Mouse (Mus musculus): ENCODE measurements around the gene Jagn1. TPM values are rescaled to one million over a fixed set of nuclear protein-coding genes. Genes with fewer than 3 reads are reported as not detected.

The Jagn1 gene
- polyA plus RNA-seq, 1 experiment from 2014 or later, result 57.4 TPM

DNA sequence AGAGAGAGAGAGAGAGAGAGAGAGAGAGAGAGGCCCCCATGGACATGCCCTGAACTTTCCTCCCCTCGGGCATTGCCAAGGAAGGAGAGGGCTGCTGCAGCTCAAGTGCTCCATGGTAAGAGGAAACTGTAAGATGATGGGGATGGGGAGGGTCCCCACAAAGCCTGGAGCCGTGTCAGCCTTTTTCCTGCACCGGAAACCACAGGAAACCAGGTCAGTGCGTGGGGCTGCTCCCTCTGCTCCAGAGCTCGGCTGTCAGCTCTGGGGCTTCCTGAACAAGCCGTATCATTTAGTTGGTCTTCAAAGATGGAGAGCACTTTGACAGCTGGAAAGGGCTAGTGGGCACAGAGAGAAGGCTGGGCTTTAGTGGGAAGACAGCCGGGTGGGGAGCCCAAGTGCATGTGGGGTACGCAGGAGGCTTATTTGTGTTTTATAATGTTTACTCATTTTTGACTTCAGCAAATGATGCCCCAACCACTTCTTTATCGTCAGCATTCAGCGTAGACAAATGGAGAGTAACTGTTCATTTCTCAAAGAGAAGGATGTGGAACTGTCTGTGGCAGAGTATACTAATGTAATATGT lies 15.7 kb downstream of the Jagn1 start, which contains the start of gene Il17re:
Gene Il17re (plus strand): TSS at position 533 of the 583 bp plus-strand sequence.
- H3K4me3 ChIP-seq, result no peak within 1 kb of the TSS
- no peak within 1 kb of the TSS for H3K9ac ChIP-seq
- no peaks in the 10 kb centered on the region for H3K36me3 ChIP-seq
- H3K27me3 ChIP-seq, result no peaks in the 10 kb centered on the region; the same call in 1 of the 2 replicates
- H3K27ac ChIP-seq, result no peak within 1 kb of the TSS
- ATAC-seq (replicated peaks; ENCODE audit: insufficient number of reproducible peaks, insufficient read depth, low FRiP score, low read depth), result no peak
- no peaks in the 10 kb centered on the region for H3K9me3 ChIP-seq (replicated peaks)
- no peak within 1 kb of the TSS for H3K4me2 ChIP-seq
- 54% methylated on average over 10 of the region's 10 CpGs for WGBS
- no peaks in the 10 kb centered on the region for H3K4me1 ChIP-seq (replicated peaks)

DNA sequence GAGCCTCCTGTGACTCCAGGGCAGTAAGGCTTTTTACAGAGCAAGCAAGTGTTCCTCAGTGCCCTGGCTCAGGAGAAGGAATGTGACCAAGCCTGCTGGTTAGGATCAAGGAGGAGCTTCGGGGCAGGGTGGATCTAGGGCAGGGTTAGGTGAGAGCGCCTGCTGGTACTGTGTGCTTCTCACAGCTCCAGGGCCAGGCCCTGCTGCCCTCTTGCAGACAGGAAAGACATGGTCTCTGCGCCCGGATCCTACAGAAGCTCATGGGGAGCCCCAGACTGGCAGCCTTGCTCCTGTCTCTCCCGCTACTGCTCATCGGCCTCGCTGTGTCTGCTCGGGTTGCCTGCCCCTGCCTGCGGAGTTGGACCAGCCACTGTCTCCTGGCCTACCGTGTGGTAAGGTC lies 16.3 kb downstream of the Jagn1 start:
- no peaks in the 10 kb centered on the region for H3K4me1 ChIP-seq (replicated peaks)
- H3K36me3 ChIP-seq, result no peaks in the 10 kb centered on the region
- H3K27me3 ChIP-seq, result no peaks in the 10 kb centered on the region; the same call in 1 of the 2 replicates
- 48% methylated on average over 10 of the region's 10 CpGs for WGBS
- no peak overlapping the region for H3K9ac ChIP-seq
- no peak overlapping the region for H3K4me3 ChIP-seq
- ATAC-seq (replicated peaks; ENCODE audit: insufficient number of reproducible peaks, insufficient read depth, low FRiP score, low read depth), result no peak
- H3K27ac ChIP-seq, result no peak overlapping the region
- H3K4me2 ChIP-seq, result no peak overlapping the region
- H3K9me3 ChIP-seq (replicated peaks), result no peaks in the 10 kb centered on the region

- H3K36me3 ChIP-seq, result no peaks in the 10 kb centered on the region
- H3K4me2 ChIP-seq, result no peak overlapping the region
Measured at GRCm38 (mm10) chr6:113464040-113464439, 21.7 kb downstream of the Jagn1 start.

DNA sequence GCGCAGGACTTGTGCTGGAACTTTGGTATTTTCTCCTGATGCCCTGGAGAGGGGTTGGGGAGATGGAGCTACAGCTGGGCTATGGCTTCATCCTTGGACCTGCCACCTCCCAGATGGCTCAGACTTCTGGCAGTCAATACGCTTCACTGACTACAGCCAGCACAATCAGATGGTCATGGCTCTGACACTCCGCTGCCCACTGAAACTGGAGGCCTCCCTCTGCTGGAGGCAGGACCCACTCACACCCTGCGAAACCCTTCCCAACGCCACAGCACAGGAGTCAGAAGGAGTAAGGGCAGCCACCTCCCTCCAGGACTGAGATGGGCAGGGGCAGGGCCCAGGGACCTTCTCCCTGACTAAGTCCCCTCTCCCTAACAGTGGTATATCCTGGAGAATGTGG lies 23.2 kb downstream of the Jagn1 start:
- Histone ChIP-seq H3K4me3 (no peak overlapping the region), H3K9me3 (replicated peaks) (no peaks in the 10 kb centered on the region), H3K27me3 (peaks cover 12% of the 10 kb centered on the region), H3K27ac (no peak overlapping the region), H3K4me1 (replicated peaks) (peaks cover 13% of the 10 kb centered on the region), H3K4me2 (no peak overlapping the region), H3K9ac (no peak overlapping the region), H3K36me3 (no peaks in the 10 kb centered on the region)
- 45% methylated on average over 5 of the region's 5 CpGs for WGBS
- ATAC-seq (replicated peaks; ENCODE audit: insufficient number of reproducible peaks, insufficient read depth, low FRiP score, low read depth), result no peak

More at GRCm38 (mm10) chr6:113464040-113464439, 21.7 kb downstream of the Jagn1 start:
- H3K4me3 ChIP-seq, result no peak overlapping the region
- ATAC-seq (replicated peaks; ENCODE audit: insufficient number of reproducible peaks, insufficient read depth, low FRiP score, low read depth), result no peak
- no peak overlapping the region for H3K9ac ChIP-seq
- WGBS, result 62% methylated on average over 7 of the region's 7 CpGs
- H3K4me1 ChIP-seq (replicated peaks), result peaks cover 3% of the 10 kb centered on the region
- no peak overlapping the region for H3K27ac ChIP-seq
- no peaks in the 10 kb centered on the region for H3K27me3 ChIP-seq
- no peaks in the 10 kb centered on the region for H3K9me3 ChIP-seq (replicated peaks)

DNA sequence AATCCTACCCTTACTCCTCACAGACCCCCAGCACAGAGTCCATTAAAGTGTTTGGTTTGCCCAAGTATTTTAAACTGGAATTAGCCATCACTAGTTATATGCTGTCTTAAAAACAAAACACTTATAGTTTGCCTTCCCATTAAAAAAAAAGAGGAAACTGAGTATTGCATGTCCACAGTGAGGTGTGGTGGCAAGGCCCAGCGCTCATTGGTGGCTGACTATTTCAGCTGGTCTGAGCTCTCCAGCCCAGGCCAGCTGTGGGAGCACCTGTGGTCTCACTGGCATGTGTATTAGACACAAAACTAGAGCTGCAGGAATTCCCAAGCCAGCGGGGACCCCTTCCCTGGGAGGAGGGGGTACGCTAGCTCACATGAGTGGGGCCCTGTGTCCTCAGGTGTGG lies 26.1 kb downstream of the Jagn1 start:
- Histone ChIP-seq H3K4me3 (no peak overlapping the region), H3K36me3 (no peaks in the 10 kb centered on the region), H3K9me3 (replicated peaks) (no peaks in the 10 kb centered on the region), H3K9ac (no peak overlapping the region), H3K4me2 (no peak overlapping the region; the same call in 1 of the 2 replicates), H3K4me1 (replicated peaks) (peaks cover 30% of the 10 kb centered on the region), H3K27ac (no peak overlapping the region), H3K27me3 (peaks cover 17% of the 10 kb centered on the region)
- 69% methylated on average over 3 of the region's 3 CpGs for WGBS
- no peak for ATAC-seq (replicated peaks; ENCODE audit: insufficient number of reproducible peaks, insufficient read depth, low FRiP score, low read depth)

DNA sequence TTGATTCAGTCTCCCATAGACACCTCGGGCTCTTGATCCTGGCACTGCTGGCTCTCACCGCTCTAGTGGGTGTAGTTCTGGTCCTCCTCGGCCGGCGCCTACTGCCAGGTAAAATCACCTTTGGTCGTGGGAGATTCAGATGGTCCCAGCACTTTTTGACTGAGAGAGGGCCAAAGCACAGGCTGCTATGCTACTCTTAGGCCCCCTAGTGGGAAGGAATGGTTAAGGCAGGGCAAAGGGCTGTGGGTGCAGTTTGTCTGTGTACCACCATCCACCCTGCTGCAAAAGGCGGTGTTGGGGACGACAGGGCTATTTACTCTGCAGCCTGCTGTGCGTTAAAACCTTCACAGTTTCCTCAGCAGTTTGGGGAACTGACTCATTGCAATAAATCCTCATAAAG lies 26.7 kb downstream of the Jagn1 start:
- Histone ChIP-seq H3K4me3 (peak overlapping the region; percentile 44), H3K4me2 (peak overlapping the region; percentile 82), H3K36me3 (no peaks in the 10 kb centered on the region), H3K27me3 (peaks cover 17% of the 10 kb centered on the region), H3K9ac (peak overlapping the region; percentile 43; the same call in 1 of the 2 replicates), H3K4me1 (replicated peaks) (peaks cover 30% of the 10 kb centered on the region), H3K27ac (no peak overlapping the region), H3K9me3 (replicated peaks) (no peaks in the 10 kb centered on the region)
- ATAC-seq (replicated peaks; ENCODE audit: insufficient number of reproducible peaks, insufficient read depth, low FRiP score, low read depth), result no peak
- 7% methylated on average over 9 of the region's 9 CpGs for WGBS

DNA sequence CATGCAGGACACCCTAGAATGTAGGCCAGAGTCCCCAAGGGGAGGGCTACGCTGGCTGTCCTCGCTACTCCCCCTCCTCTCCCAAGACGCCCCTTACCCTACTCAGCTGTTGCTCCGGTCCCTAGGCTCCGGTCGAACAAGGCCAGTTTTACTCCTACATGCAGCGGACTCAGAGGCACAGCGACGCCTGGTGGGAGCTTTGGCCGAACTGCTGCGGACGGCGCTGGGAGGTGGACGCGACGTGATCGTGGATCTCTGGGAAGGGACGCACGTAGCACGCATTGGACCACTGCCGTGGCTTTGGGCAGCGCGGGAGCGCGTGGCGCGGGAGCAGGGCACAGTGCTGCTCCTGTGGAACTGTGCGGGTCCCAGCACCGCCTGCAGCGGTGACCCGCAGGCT lies 27.1 kb downstream of the Jagn1 start:
- peak overlapping the region; percentile 82 for H3K4me2 ChIP-seq
- peak overlapping the region; percentile 43 for H3K9ac ChIP-seq
- 2% methylated on average over 31 of the region's 31 CpGs for WGBS
- peaks cover 30% of the 10 kb centered on the region for H3K4me1 ChIP-seq (replicated peaks)
- no peaks in the 10 kb centered on the region for H3K9me3 ChIP-seq (replicated peaks)
- ATAC-seq (replicated peaks; ENCODE audit: insufficient number of reproducible peaks, insufficient read depth, low FRiP score, low read depth), result peak; percentile 63; the same call in 1 of the 2 replicates
- H3K36me3 ChIP-seq, result no peaks in the 10 kb centered on the region
- H3K4me3 ChIP-seq, result peak overlapping the region; percentile 44
- H3K27me3 ChIP-seq, result peaks cover 17% of the 10 kb centered on the region
- H3K27ac ChIP-seq, result no peak overlapping the region

- Histone ChIP-seq H3K9ac (peak within 1 kb of the TSS; percentile 62), H3K4me2 (peak within 1 kb of the TSS; percentile 72), H3K27ac (peak within 1 kb of the TSS; percentile 64), H3K9me3 (replicated peaks) (no peaks in the 10 kb centered on the region), H3K27me3 (peaks cover 17% of the 10 kb centered on the region), H3K4me3 (peak within 1 kb of the TSS; percentile 47), H3K4me1 (replicated peaks) (peaks cover 30% of the 10 kb centered on the region), H3K36me3 (no peaks in the 10 kb centered on the region)
- WGBS, result 23% methylated on average over 12 of the region's 12 CpGs
- ATAC-seq (replicated peaks; ENCODE audit: insufficient number of reproducible peaks, insufficient read depth, low FRiP score, low read depth), result peak; percentile 48; the same call in 1 of the 2 replicates
Measured at GRCm38 (mm10) chr6:113471297-113471936, 29.0 kb downstream of the Jagn1 start, which contains the start of gene Il17rc. Il17rc (plus strand) TSS chr6:113471427.

DNA sequence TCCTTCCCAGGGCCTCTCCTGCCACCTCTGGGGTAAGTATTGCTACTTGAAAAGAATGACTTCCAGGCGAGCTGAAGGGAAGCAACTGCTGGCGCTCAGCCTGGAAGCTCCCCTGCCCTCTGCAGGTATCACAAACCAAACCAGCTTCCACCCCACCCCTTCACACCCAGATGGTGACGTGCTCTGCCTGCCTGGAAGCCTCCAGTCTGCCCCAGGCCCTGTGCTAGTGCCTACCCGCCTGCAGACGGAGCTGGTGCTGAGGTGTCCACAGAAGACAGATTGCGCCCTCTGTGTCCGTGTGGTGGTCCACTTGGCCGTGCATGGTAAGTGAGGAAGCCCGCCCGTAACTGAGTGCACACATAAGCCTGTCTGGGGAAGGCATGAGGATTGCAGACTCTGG lies 29.7 kb downstream of the Jagn1 start:
- no peak overlapping the region; the same call in 1 of the 2 replicates for H3K4me3 ChIP-seq
- H3K36me3 ChIP-seq, result no peaks in the 10 kb centered on the region
- no peaks in the 10 kb centered on the region for H3K9me3 ChIP-seq (replicated peaks)
- no peak overlapping the region for H3K9ac ChIP-seq
- peaks cover 17% of the 10 kb centered on the region for H3K27me3 ChIP-seq
- H3K4me1 ChIP-seq (replicated peaks), result peaks cover 30% of the 10 kb centered on the region
- ATAC-seq (replicated peaks; ENCODE audit: insufficient number of reproducible peaks, insufficient read depth, low FRiP score, low read depth), result no peak
- H3K27ac ChIP-seq, result peak overlapping the region; percentile 64; the same call in 1 of the 2 replicates
- H3K4me2 ChIP-seq, result peak overlapping the region; percentile 72
- WGBS, result 66% methylated on average over 10 of the region's 10 CpGs

DNA sequence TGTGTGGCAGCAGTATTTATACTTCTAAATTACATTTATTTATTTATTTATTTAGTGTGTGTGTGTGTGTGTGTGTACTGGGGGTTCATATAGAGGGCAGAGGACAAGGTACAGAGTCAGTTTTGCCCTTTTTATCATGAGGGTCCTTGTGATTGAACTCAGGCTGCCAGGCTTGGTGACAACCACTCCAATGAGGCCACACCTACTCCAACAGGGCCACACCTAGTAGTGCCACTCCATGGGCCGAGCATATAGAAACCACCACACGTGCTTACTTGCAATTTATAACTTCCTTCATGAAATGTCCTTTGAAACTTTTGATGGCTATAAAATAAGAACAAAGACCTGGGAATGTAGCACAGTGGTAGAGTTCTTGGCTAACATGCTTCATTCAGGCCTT lies 30.9 kb downstream of the Jagn1 start:
- Histone ChIP-seq H3K4me1 (replicated peaks) (peaks cover 30% of the 10 kb centered on the region), H3K9ac (no peak overlapping the region), H3K27ac (no peak overlapping the region), H3K36me3 (no peaks in the 10 kb centered on the region), H3K9me3 (replicated peaks) (no peaks in the 10 kb centered on the region), H3K4me3 (no peak overlapping the region), H3K27me3 (peaks cover 17% of the 10 kb centered on the region), H3K4me2 (no peak overlapping the region)
- WGBS, result 68% methylated on average over 2 of the region's 2 CpGs
- ATAC-seq (replicated peaks; ENCODE audit: insufficient number of reproducible peaks, insufficient read depth, low FRiP score, low read depth), result no peak

DNA sequence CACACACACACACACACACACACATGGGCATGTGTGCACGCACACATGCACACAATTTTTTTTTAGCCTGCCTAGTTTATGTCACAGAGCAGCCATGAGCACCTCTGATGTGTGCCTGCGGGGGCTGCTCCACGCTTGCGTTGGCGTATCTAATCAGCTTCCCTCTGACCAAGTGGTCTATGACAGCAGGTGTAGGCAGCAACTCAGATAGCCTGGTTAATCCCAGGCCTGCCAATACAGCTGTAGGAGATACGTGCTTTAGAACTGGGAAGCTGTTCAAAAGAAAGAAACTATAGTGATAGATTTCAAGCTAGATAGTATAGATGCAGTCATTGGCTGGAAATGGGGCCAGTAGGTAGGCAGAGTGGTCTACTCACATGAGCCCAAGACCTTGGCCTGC lies 31.3 kb downstream of the Jagn1 start:
- Histone ChIP-seq H3K27ac (no peak overlapping the region), H3K36me3 (no peaks in the 10 kb centered on the region), H3K9ac (no peak overlapping the region), H3K9me3 (replicated peaks) (no peaks in the 10 kb centered on the region), H3K27me3 (peaks cover 17% of the 10 kb centered on the region), H3K4me1 (replicated peaks) (peaks cover 30% of the 10 kb centered on the region), H3K4me2 (no peak overlapping the region), H3K4me3 (no peak overlapping the region)
- ATAC-seq (replicated peaks; ENCODE audit: insufficient number of reproducible peaks, insufficient read depth, low FRiP score, low read depth), result no peak
- WGBS, result 56% methylated on average over 6 of the region's 6 CpGs
